Mouse (Mus musculus) R1 (cell line): ENCODE data around the gene R3hdm4.

Experiments used
- DNase-seq: peaks from one replicate; pipeline ENCODE4 v3.0.0-alpha.2; 2018; ENCODE audit warnings: low read depth, low spot score

Gene R3hdm4

DNA sequence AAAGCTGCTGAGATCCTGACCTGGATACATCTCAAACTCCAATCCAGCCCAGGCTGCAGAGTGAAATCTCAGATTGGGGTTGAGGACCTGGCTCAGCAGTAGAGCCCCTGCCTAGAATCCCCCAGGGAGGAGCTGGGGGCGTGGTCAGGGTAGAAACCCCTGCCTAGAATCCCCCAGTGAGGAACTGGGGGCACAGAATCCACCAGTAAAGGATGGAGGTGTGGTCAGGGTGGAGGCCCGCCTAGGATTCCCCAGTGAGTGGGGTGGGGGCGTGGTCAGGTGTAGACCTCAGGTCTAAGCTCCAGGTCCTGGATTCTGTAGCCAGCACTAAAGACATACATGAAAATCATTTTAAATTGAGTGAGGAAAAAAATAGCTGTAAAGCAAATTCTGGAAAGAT lies 48.1 kb downstream of the R3hdm4 start:
- DNase-seq, result peak; percentile 63

GRCm38 (mm10) chr10:79871845-79872244 lies 49.2 kb downstream of the R3hdm4 start:
- DNase-seq, result no peak

- no peak for DNase-seq
Observed at GRCm38 (mm10) chr10:79866601-79867000, 54.4 kb downstream of the R3hdm4 start.

DNA sequence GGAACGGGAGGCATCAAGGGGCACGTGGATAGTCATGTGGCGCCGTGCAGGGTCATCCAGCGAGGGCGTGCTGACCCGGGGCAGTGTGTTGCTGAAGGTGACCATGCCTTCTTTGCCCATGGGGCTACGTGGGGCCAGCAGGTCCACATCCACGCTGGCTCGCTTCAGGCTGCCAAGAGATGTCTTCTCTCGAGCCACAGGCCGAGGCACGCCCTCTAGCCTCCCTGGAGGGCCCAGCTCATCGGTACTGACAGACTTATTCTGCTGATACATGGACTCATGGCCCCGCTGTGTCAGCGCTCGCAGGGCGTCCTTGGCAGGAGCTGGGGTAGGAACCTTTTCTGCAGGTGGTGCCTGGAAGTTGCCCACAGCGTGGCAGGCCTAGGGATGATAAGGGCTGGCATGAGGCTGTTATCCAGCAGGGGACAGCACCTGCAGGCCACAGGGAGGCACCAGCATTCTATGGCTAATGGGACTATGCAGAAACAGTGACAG lies 55.2 kb downstream of the R3hdm4 start:
- DNase-seq, result no peak

DNA sequence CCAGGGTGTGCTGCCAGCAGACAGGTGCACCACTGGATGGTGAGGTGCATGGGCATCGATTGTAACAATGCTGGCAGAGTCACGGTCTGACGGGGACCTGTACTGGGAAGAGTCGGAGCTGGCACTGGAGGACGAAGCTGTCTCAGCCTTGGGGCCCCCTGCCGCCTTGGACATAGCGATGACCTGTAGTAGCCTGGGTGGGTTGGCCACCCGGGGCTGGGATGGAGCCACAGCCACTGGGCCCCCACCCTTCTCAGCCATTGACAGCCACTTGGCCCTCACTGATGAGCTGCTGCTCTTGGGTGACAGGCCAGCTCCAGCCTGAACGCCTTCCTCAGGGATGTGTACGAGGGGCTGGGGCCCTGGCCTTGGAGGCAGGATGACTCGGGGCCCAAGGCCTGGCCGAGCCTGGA lies 55.8 kb downstream of the R3hdm4 start:
- DNase-seq, result no peak

- DNase-seq, result peak; percentile 53
Observed at GRCm38 (mm10) chr10:79864351-79865188, 56.4 kb downstream of the R3hdm4 start.

- no peak for DNase-seq
Observed at GRCm38 (mm10) chr10:79862925-79863324, 58.1 kb downstream of the R3hdm4 start.

GRCm38 (mm10) chr10:79862049-79862788 lies 58.8 kb downstream of the R3hdm4 start:
- DNase-seq, result no peak

- peak; percentile 49 for DNase-seq
Observed at GRCm38 (mm10) chr10:79861230-79862048, 59.6 kb downstream of the R3hdm4 start.

DNA sequence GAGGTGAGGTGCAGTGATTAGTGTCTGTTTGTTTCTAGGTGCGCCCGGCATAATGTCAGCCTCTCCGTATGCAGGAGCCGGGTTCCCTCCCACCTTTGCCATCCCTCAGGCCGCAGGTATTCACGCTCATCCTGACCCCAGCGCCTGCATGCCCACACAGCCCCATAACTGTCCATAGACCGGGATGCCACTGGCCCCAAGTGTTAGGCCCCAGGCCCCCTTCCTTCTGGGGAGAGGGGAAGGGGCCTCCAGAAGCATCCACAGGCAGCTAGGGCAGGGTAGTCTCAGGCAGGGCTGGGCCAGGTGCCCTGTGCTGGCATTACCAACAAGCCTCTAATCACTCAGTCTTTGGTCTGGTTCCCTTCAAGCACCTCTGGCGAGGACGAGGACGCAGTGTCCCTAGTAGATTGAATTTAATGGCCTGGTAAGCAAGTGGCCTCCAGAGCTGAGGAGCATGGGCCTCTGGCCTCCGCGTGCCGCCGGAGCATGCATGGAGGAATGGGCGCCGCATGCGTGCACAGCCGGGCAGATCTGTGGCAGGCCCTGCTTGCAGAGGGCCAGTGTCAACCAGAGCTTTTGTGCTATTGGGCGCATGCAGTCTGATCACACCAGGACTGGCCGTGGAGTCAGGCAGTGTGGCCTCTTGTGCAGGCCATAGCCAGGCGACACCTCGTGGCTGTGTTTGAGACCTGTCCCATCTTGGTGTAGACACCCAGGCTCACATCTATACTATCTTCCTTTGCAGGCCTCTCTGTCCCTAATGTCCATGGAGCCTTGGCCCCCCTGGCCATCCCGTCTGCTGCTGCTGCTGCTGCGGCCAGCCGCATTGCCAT lies 60.7 kb downstream of the R3hdm4 start:
- no peak for DNase-seq
